Mouse (Mus musculus) layer of hippocampus, postnatal 10 days (tissue): Measurements from ENCODE around the gene Paics. TPM values are rescaled to one million over a fixed set of nuclear protein-coding genes. Genes with fewer than 3 reads are reported as not detected.
A peak's percentile ranks its signal among the peaks of the same experiment; 100 is the strongest.

Experiments
- DNase-seq, 2 experiments: peaks; one replicate each; pipeline ENCODE4 v3.0.0; 2021; ENCODE audit warnings: low spot score in 2 of 2
- total RNA-seq, 2 experiments: library from RNA; stranded (reverse); gene quantifications; 2 replicates each; pipeline ENCODE4 v1.2.3; 2021

The Paics gene
- total RNA-seq, 2 experiments from 2014 or later: 101 to 102 TPM

- no peak for DNase-seq
Observed at GRCm38 (mm10) chr5:77004051-77004821, 53.1 kb downstream of the Paics start, which contains the start of gene Arl9. Gene Arl9 (plus strand): TSS chr5:77004055.

DNA sequence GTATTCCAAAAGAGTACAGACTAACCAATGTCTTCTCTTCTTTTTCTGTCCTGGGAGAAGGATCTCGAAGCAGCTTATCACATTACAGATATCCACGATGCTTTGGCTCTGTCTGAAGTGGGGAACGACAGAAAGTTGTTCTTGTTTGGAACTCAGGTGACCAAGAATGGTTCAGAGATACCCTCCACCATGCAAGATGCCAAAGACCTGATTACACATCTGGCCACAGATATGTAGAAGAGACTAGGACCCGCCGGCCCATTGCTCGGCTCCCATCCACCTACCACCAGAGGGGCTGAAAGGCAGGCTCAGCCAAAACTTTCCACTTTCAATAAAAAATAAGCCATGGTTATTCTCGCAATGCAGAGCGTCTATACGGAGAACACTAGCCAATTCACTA lies 59.2 kb downstream of the Paics start:
- DNase-seq: no peak

- no peak for DNase-seq
Observed at GRCm38 (mm10) chr5:77011082-77011481, 60.0 kb downstream of the Paics start.

GRCm38 (mm10) chr5:77013171-77013570 lies 62.1 kb downstream of the Paics start:
- no peak for DNase-seq

DNA sequence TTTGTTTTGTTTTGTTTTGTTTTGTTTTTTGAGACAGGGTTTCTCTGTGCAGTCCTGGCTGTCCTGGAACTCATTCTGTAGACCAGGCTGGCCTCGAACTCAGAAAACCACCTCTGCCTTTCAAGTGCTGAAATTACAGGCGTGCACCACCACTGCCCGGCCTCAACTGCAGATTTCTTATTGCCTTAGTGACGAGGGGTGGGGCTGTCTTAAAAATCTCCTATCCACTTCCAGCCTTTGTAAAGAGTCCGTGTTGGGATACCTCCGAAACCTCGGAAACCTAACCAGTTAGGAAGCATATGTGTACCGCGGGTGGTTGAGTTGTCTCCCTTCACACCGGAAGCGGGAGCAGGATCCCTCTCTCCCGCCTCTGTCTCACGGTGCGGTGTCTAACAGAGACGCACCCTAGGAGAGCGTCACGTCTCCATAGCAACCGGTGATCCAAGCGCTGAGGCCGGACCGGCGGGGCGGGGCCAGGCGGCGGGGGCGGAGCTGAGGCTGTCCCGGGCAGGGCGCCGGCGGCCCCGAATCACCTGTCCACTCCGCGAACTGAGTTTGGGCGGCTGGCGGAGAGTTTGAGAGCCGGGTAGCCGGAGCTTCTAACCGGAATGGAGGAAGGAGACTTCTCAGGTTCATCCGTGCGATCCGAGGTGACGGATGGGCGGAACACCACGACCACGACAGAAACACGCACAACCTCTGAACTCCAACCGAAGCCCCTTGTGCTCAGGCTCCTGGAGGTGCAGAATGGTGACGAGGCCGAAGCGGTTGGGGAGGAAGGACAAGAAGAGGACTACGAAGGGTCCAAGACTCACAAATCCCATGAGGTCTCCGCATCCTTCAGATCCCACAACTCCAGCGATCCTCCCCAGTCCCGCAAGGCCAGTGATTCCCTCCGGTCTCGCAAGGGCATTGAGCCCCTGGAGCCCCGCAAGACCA lies 64.7 kb downstream of the Paics start, which contains the start of gene Thegl:
Gene Thegl (plus strand): TSS at position 480 of the 939 bp plus-strand sequence.
- peak; percentile 69 to 75 for DNase-seq

Other genes starting within 250 kb of the Paics start
- gene Aasdh, start 45.8 kb upstream of the Paics start, total RNA-seq: 10 to 100 TPM; 21.7 to 24.5 TPM
- 10 to 100 TPM; 15.9 to 17.7 TPM for gene Ppat, start 271 bp downstream of the Paics start, total RNA-seq
- gene Srp72, start 23.4 kb downstream of the Paics start, total RNA-seq: 100 to 1,000 TPM; 117 to 124 TPM
- not detected for gene Arl9, start 52.7 kb downstream of the Paics start, total RNA-seq
- 1 to 10 TPM; 2.4 to 3.2 TPM for gene Thegl, start 64.7 kb downstream of the Paics start, total RNA-seq
- gene Hopx, start 163.8 kb downstream of the Paics start, total RNA-seq: 10 to 100 TPM; 76.6 to 77.1 TPM